Mouse (Mus musculus): ENCODE measurements at regions not wholly inside any gene's neighbourhood (a gene's known extent, or its start where the extent isn't known, plus 50 kb on each side); places are given as distances from the start of the nearest gene placed in this dataset.
A peak's percentile ranks its signal among the peaks of the same experiment; 100 is the strongest.

- no peak for DNase-seq (ENCODE audit: low spot score in 2 of 2)
Measured at GRCm38 (mm10) chr12:68879425-68879824, 279.6 kb downstream of the Rps29 start.

DNA sequence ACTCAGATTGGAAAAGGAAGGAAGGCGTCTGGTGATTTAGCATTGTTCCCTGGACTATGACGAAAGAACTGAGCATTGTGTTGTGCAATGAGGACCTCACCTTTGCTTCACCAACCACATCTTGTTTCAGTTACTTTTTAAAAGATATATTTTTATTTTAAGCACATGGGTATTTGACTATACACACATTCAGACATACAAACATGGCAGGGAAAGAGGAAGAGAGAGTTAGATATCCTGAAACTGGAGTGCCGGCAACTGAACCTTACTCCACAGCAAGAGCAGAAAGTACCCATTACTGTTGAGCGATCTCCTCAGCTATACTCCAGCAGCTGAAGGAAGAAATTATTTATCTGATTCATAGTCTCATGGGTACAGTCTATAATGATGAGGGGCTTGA is 287.7 kb downstream of the Rps29 start:
- no peak for DNase-seq (ENCODE audit: low spot score in 2 of 2)

DNA sequence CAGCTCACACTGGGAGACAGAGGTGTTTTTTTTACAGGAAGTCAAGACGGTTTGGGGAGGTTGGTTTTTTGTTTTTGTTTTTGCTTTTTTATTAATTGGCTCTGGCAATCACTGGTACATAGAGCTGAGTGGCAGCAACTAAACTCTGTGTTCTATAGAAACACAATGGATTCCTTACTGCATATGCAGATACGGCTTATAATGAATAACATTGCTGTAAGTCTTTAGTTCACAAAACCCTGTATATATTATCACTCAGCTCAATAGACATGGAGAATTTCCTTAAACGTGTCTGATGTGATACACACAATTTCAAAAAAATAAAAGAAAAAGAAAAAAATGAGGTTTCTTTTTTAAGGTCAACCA is 296.0 kb downstream of the Rps29 start:
- DNase-seq (ENCODE audit: low spot score in 2 of 2), result no peak

DNA sequence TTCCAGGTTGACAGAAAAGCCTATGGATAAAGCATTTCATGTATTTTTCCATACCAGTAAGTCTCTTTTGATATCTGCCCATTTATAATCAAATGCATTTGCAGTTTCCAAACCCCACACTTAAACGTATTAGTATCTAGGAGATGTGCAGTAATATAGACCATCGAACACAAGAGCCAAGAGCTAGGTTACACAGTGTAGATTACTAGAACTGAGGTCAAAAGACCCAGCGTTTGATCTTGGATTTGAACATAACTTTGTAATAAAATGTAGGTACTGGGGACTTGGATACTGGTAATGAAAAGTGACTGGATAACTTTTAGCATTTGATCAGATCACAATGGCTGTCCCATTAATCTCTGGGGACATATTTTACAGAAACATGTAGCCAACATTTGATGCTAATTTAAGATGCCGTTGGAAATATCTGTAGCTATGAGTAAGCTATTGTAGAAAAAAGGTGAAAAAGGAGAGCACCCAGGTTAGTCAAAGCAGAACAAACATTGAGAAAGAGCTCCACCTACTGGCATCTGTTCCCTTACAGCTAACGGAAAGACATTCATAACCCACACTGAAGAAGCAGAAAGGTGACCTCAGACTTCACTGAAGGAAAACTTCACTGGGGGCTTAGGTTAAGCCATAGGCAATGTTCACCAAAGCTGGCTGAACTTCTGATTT is 296.5 kb downstream of the Rps29 start:
- peak in 1 of 2 experiments; percentile 59 for DNase-seq (ENCODE audit: low spot score in 2 of 2)

DNA sequence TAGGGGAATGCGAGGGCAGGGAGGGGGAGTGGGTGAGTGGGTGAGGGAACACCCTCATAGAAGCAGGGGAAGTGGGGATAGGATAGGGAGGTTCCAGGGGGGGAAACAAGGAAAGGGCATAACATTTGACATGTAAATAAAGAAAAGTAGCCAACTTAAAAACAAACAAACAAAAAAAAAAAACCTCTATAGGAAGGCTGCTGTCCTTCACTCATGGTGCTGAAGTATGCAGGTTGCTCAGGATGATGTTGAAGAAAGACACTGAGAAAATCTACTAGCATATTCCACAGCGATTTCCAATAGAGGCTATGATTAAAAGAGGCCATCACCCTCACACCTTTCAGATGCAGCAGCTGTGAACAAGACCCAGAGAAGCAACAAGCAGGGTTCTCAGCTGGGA is 298.7 kb downstream of the Rps29 start:
- DNase-seq (ENCODE audit: low spot score in 2 of 2), result no peak

DNA sequence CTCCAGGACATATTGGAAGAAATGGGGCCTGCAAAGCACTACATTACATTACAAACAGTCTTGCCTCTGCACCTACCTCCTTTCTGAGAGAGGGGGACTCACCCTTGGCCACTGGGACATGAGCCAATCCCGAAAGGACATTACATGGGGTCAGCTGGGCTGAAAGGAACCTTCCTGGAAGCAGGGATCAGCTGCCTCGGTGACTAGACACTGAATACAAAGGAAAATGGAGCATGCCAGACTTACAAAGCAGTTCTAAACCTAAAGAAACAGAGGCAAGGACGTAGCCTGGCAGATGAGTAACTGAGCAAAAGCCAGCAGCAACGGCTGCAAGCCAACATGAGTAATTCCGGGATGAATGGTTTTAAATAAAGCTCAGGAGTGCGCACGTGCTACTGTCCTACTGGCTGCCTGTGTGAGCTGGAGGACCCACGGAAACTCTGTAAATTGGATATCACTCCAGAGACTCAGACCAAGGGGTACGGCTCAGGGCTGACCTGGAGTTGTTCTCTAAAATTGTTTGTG is 309.3 kb downstream of the Rps29 start:
- peak in 1 of 2 experiments; percentile 7 for DNase-seq (ENCODE audit: low spot score in 2 of 2)

- DNase-seq (ENCODE audit: low spot score in 2 of 2), result no peak
Measured at GRCm38 (mm10) chr12:68840815-68841214, 318.2 kb downstream of the Rps29 start.

GRCm38 (mm10) chr12:68840156-68840555 is 318.8 kb downstream of the Rps29 start:
- no peak for DNase-seq (ENCODE audit: low spot score in 2 of 2)

GRCm38 (mm10) chr12:68836023-68836422 is 323.0 kb downstream of the Rps29 start:
- DNase-seq (ENCODE audit: low spot score in 2 of 2), result no peak

DNA sequence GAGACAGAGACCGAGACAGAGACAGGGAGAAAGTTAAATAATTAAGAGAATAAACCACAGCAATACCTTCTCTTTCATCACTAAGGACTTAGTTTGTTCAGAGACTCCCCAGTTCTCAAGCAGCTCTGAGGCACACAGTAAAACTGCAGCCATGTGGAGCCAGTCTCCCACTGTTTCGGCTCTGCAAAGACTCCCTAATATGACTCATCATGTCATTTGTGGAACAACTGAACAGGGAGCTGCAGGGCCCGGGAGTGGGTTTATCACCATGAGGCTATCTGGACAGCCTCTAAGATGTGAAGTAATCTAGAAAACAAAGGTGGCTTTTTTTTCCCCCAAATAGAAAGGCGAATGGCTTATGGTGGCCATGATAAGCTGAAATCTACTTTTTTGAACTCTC is 325.1 kb downstream of the Rps29 start:
- no peak for DNase-seq (ENCODE audit: low spot score in 2 of 2)

DNA sequence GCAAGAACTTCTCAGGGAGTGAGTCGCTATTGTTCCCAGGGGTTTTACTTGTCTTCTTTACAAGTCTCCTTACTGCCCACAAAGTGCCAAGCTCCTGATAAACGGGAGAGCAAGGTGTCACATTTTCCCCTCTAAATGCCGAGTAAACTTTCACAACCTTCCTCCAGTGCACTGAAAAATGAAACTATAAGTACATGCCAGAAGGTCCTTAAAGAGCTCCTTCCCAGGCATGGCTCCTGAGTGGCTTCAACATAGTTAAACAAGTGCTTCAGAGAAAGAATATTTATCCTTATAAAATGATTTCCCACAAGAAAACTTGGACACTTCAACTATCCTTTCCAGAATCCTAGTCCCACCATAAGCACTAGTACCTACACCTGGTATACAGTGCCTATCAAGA is 329.6 kb downstream of the Rps29 start:
- no peak for DNase-seq (ENCODE audit: low spot score in 2 of 2)

DNA sequence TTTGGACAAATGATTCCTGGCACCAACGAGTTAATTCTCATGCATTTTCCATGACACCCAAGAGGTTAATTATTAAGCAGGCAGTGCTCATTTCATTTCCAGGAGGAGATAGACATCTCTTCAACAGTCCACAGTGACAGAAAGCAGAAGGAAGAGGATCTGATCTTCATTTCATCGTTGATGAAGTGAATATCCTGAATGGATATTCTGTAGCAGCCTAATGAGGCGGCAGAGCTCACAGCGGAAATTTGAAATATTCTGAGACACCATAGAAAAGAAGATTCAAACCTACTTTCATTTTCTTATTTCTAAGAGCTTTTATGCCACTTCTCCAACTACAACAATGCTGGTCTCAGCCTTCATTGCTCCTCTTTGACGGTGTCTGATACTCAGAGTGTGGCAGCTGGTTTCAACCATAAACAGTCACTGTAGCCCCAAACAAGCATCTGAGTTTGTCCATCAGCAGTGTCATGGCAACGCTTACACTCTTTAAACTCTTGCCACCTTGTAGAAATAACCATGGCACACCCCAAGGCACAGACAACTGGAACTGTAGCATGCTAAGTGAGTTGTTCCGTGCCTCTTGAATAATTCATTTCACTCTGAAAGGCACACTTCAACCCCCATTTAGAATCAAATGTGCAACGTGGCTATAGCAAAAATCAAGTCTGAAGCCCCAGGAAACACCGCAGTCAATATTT is 331.3 kb downstream of the Rps29 start:
- DNase-seq (ENCODE audit: low spot score in 2 of 2), result no peak

- no peak for DNase-seq (ENCODE audit: low spot score in 2 of 2)
Measured at GRCm38 (mm10) chr12:68794396-68794795, 364.6 kb downstream of the Rps29 start.

DNA sequence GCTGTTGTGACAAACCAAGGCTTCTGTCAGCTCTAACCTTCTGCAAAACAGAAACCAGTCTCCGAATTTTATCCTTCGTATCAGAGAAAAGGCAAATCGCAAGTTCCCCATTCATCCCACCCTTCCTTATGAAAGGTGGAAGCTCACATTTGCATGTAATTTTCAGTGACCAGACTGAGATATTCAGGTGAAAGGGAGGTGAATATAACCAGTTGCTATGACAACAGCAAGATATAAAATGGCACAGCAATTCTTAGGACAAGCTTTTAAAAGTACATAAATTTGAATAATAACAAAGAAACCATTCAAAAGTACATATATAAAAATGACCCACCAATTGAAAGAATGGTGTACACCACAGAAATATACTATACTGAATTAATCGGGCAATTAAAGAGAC is 375.4 kb downstream of the Rps29 start:
- no peak for DNase-seq (ENCODE audit: low spot score in 2 of 2)

DNA sequence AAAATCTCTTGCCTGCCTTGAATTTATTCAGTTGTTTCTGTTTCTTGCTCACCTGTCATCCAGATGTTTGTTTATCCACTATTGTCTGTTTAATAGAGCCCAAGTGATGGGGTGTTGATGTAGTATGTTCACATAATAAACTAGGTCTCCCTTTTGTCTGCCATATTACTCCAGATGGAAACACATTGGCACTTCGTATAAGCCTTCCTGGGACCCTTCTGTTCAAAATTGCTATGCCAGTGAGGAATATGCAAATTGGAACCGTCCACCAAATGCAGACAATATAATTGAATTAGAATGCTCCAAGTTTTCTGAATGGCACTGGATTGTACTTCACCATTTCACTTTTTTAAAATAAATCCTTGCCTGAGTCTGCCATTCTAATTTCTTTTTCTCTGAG is 383.5 kb downstream of the Rps29 start:
- no peak for DNase-seq (ENCODE audit: low spot score in 2 of 2)

- DNase-seq (ENCODE audit: low spot score in 2 of 2), result peak in 1 of 2 experiments; percentile 8
Measured at GRCm38 (mm10) chr12:68774800-68775199, 384.2 kb downstream of the Rps29 start.

DNA sequence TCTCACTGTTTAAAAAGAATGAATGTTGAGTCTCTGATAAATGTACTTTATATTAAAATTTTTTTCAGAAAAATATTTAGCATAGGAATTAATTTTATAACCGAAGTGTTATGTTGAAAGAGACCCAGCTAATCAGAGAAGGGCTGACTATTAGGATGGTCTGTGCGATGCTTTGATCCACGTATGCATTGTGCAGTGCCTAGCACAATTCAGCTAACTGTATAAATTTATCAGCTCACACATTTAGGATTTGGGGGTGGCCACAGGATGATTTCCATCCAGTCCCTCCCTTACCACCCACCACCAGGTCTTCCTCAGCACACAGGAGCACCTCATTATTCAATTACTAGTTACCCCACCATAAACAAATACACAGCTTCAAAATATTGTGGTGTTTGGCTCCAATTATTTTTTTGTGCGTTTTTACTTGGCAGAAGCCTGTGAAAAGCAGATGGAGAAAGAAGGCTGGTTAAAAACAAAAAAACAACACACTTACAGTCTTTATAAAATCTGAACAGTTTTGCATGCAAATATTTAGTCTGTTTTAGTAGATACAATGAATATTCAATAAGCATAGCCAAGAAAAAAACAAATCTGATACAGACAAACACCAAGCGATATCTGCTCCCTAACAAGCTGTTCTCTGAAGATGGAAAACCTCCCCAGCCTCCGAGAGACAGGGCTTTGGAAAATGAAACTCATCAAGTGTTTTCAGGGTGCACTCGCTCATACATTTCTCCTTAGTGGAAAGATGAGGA is 400.5 kb downstream of the Rps29 start:
- DNase-seq (ENCODE audit: low spot score in 2 of 2), result no peak

DNA sequence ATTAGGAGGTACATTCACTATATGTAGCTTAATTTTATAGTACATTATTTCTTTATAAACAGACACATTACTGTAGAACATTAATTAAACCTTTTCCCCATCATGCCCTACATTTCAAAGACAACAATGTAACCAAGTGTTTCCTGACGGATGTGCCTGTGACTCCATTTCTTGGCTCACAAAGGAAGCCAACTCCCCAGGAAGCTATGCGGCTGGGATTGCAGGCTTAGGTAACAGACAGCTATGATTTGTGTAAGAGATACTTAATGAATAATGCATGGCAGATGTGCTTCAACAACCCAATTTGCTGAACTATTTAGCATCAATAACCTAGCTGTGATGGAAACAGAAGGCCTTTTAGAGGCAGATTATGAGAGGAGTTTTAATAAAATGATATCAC is 430.1 kb downstream of the Rps29 start:
- DNase-seq (ENCODE audit: low spot score in 2 of 2), result no peak

DNA sequence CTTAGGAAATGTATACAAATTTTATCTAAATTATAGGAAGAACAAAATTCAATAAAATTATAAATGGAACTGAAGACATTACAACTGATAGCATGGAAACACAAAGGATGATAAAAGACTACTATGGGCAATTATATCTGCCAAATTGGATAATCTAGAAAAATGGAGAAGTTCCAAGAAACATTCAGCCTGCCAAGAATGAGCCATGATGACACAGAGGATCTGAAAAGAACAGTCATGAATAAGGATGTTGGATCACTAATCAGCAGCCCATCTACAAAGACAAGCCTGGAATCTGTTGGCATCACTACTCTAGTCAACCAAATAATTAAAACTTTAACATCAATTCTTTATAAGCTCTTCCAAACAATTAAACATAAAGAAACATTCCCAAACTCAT is 440.0 kb downstream of the Rps29 start:
- DNase-seq (ENCODE audit: low spot score in 2 of 2), result no peak

DNA sequence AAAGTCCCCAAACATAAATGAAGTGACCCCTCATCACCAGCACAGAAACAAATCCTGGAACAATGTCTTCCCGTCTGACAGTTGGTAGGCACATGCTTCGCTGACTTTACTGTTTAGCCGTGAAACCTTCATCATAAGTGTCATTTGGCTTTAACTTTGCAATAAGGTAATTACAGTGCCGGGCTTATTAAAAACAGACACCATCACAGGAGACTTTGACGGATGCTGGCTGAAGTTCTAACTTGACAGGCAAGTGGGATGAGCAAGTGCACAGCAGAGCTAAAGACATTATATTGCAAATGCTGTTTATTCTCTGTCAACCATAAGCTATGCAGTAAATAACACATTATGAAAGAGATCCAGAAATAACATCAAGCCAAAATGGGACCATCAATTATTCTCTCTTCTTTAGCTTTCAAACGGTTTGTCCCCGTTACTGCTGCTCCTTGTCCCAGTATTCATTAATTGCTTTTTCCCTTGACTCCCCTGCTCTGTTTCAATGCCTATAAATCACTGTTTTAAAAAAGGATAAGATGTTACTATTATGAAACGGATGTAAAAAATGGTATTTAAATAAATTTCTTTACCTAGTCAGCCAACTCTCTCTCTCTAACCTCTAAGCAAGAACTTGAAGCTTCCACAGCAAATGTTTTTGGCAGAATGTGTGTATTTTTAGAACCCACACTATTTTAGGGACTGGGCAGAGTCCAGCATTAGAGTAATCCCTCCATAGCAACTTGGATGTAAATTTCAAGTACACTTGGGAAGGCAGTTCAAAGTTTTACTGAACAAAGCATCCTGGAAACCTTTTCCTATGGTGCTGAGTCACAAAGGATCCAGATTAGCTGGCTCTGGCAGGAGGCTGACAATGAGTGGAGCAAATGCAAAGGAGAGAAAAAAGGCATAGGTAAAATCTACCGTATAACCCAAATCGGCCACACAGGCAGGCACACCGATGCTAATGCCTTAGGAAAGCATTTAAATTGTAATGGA is 464.4 kb downstream of the Rps29 start:
- DNase-seq (ENCODE audit: low spot score in 2 of 2), result no peak

DNA sequence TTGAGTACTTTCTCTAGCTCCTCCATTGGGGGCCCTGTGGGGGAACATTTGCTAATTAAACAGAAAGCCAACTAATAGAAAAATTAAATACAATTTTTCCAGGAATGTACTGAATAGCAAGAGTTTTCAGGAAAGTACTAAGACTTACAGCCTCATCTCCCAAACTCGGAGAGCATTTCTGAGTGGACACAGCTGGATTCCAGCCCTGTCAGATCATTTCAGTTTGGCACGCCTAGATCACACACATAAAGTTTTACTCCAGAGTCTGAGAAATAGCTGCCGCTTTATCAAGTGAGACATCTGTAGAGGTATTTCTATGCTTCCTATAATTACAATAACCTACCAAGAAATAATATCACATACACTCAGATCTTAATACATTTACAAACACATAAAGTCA is 470.7 kb downstream of the Rps29 start:
- no peak for DNase-seq (ENCODE audit: low spot score in 2 of 2)
